Mouse (Mus musculus) frontal cortex, postnatal 14 days (tissue): Measurements from ENCODE around the gene 2010111I01Rik.
"Not testable (repeated sequence)": the region's sequence is repeated elsewhere in the genome, so short reads cannot be mapped to it uniquely, and the experiment has no call there.

ENCODE experiments used
- DNase-seq, 2 experiments: peaks; one replicate each; pipeline ENCODE4 v3.0.0; 2022; ENCODE audit warnings: low spot score in 2 of 2

Gene 2010111I01Rik

GRCm38 (mm10) chr13:63199588-63199987, 234.9 kb downstream of the 2010111I01Rik start:
- DNase-seq = no peak

- DNase-seq = no peak
These were observed 239.0 kb downstream of the 2010111I01Rik start for GRCm38 (mm10) chr13:63203502-63204278.

GRCm38 (mm10) chr13:63205750-63206149, 241.1 kb downstream of the 2010111I01Rik start:
- DNase-seq = no peak

GRCm38 (mm10) chr13:63206396-63206795, 241.7 kb downstream of the 2010111I01Rik start:
- DNase-seq = no peak

- no peak for DNase-seq
These were observed 251.8 kb downstream of the 2010111I01Rik start for GRCm38 (mm10) chr13:63216537-63216936.

- no peak for DNase-seq
These were observed 258.5 kb downstream of the 2010111I01Rik start for GRCm38 (mm10) chr13:63223026-63223770.

- DNase-seq = no peak
These were observed 261.3 kb downstream of the 2010111I01Rik start for GRCm38 (mm10) chr13:63225796-63226583.

- DNase-seq = no peak
These were observed 263.1 kb downstream of the 2010111I01Rik start for GRCm38 (mm10) chr13:63227785-63228184.

- DNase-seq = no peak
These were observed 266.4 kb downstream of the 2010111I01Rik start for GRCm38 (mm10) chr13:63230955-63231701.

- no peak for DNase-seq
These were observed 267.0 kb downstream of the 2010111I01Rik start for GRCm38 (mm10) chr13:63231702-63232070.

- no peak for DNase-seq
These were observed 267.9 kb downstream of the 2010111I01Rik start for GRCm38 (mm10) chr13:63232558-63232957.

- DNase-seq = not testable (repeated sequence)
These were observed 269.8 kb downstream of the 2010111I01Rik start for GRCm38 (mm10) chr13:63234520-63234919.

GRCm38 (mm10) chr13:63235551-63235950, 270.9 kb downstream of the 2010111I01Rik start:
- no peak for DNase-seq

GRCm38 (mm10) chr13:63236159-63236893, 271.6 kb downstream of the 2010111I01Rik start:
- DNase-seq = no peak

GRCm38 (mm10) chr13:63238045-63238444, 273.4 kb downstream of the 2010111I01Rik start:
- DNase-seq = no peak

- DNase-seq = no peak
These were observed 274.7 kb downstream of the 2010111I01Rik start for GRCm38 (mm10) chr13:63239301-63239804.

- peak in 1 of 2 experiments; percentile 61 for DNase-seq
These were observed 275.4 kb downstream of the 2010111I01Rik start for GRCm38 (mm10) chr13:63239877-63240671.

GRCm38 (mm10) chr13:63240835-63241234, 276.1 kb downstream of the 2010111I01Rik start:
- no peak for DNase-seq

- no peak for DNase-seq
These were observed 277.0 kb downstream of the 2010111I01Rik start for GRCm38 (mm10) chr13:63241665-63242064.
